Mouse (Mus musculus) ES-E14 (cell line): ENCODE results near the gene Tbl1x.

Source experiments
- CHD2 ChIP-seq: IDR thresholded peaks from 2 replicates; pipeline ENCODE4 v1.6.1; 2014; ENCODE audit warnings: mild to moderate bottlenecking, low read depth, low read length, inconsistent platforms
- HCFC1 ChIP-seq: IDR thresholded peaks from 2 replicates; pipeline ENCODE4 v1.6.1; 2012; ENCODE audit warnings: low read length, inconsistent platforms, borderline replicate concordance; ENCODE audit not compliant: insufficient read depth
- MAFK ChIP-seq: IDR thresholded peaks from 2 replicates; pipeline ENCODE4 v1.6.1; 2014; ENCODE audit warnings: mild to moderate bottlenecking, low read depth, low read length, inconsistent platforms; ENCODE audit not compliant: insufficient read depth
- ZC3H11A ChIP-seq: IDR thresholded peaks from 2 replicates; pipeline ENCODE4 v1.6.1; 2012; ENCODE audit warnings: low read depth, mild to moderate bottlenecking, inconsistent platforms, low read length, borderline replicate concordance
- ZNF384 ChIP-seq: IDR thresholded peaks from 2 replicates; pipeline ENCODE4 v1.6.1; 2012; ENCODE audit warnings: low read depth, low read length, inconsistent platforms

DNA sequence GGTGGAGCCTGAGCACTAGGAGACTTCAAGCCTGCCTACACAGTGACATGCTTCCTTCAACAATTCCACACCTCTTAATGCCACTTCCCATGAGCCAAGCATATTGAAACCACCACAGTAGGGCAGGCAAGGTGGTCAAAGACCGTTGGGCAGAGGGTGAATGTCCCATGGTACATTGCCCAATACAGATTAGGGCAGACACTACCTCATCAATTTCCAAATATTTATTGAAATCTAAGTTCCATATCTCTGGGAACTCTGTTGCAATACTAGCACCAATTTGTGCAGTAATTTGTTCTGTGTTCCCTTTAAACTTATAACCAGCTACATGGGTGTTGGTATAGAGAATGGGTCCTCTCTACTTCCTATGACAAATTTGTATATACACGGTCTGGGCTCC is 154.2 kb downstream of the Tbl1x start:
- no peak for TF ChIP-seq MAFK
- TF ChIP-seq HCFC1: no peak
- TF ChIP-seq CHD2: no peak
- no peak for TF ChIP-seq ZC3H11A
- no peak for TF ChIP-seq ZNF384
